In the genomic region with DNA sequence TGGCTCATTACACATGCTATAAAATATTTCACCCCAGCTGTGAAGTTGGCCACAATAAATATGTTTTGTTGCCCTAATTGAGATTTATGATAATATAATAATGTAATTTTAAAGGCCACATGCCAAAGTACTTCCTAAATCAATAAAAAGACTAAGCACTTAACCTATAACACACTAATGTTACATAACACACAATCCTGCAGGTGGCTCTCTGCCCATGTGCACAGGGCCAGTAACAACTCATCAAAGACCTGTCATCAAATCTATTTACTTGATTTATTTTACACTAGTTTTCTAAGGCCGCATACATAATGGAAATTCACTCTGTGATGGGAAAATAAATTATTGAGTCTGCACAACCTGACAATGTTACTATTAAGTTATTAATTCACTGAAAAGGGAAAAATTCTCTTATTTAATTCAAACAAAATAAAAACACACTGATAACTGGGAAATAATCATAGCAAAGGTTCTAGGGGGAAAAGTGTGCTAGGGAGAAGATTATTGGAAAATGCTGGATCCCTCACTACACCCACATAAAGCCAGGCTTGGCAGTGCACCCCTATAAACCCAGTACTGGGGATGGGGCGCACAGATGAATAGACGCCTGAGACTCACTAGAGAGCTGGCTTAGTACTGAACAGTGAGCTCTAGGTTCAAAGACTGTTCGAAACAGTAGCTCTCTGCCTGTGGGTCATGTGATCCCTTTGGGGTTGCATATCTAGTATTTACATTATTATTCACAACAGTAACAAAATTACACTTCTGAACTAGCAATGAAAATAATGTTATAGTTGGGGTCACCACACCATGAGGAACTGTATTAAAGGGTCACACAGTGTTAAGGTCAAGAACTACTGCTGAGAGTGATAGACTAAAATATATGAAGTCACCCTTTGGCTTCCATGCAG, we compare ENCODE assay signal across 27 mouse cellular contexts. TPM values are rescaled to one million over a fixed set of nuclear protein-coding genes. Genes with fewer than 3 reads are reported as not detected.
DNase-seq lines count a peak whose midpoint lies in the region; ATAC-seq and TF ChIP-seq lines count a peak whose summit lies in the region.
"Had no signal": no experiment of that assay in that cellular context is flagged by ENCODE, and none has a peak within 500 bp of the region (broad histone marks: within the 10 kb centered on the region; RNA-seq: fewer than 3 reads in every experiment).

No protein-coding gene starts in this region.

- no peak for TF ChIP-seq EP300 in liver, postnatal 0 days (IDR thresholded peaks at IDR 0.05; ENCODE audit: low read depth)

- H3K4me2 ChIP-seq in intestine, postnatal 0 days (replicated peaks; ENCODE audit: low read depth) = no peak overlapping the region
- no peak overlapping the region for H3K4me2 ChIP-seq in intestine, embryonic 15.5 days (replicated peaks)
- H3K4me2 ChIP-seq in liver, postnatal 0 days (ENCODE audit: low read depth, low read length) = no peak overlapping the region
- no peak overlapping the region for H3K4me2 ChIP-seq in liver, embryonic 11.5 days
- H3K4me2 ChIP-seq in forebrain, embryonic 15.5 days (replicated peaks) = no peak overlapping the region
- H3K4me2 ChIP-seq: embryonic facial prominence, embryonic 12.5 days; hindbrain, embryonic 12.5 days; limb, embryonic 12.5 days had no signal

- WGBS in intestine, postnatal 0 days = 79% methylated on average over 4 of the region's 4 CpGs
- 87% methylated on average over 4 of the region's 4 CpGs for WGBS in intestine, embryonic 15.5 days
- 85% methylated on average over 4 of the region's 4 CpGs for WGBS in liver, postnatal 0 days (ENCODE audit: insufficient replicate concordance)
- 88% methylated on average over 4 of the region's 4 CpGs for WGBS in liver, embryonic 11.5 days
- 87% methylated on average over 4 of the region's 4 CpGs for WGBS in forebrain, embryonic 15.5 days
- 90% methylated on average over 4 of the region's 4 CpGs for WGBS in embryonic facial prominence, embryonic 10.5 days

- H3K27me3 ChIP-seq in intestine, postnatal 0 days (replicated peaks; ENCODE audit: control insufficient read depth, insufficient read depth, low read length) = no peaks in the 10 kb centered on the region
- no peaks in the 10 kb centered on the region for H3K27me3 ChIP-seq in intestine, embryonic 15.5 days (replicated peaks)
- no peaks in the 10 kb centered on the region for H3K27me3 ChIP-seq in liver, postnatal 0 days (ENCODE audit: insufficient read depth, low read length)
- H3K27me3 ChIP-seq in liver, embryonic 11.5 days (replicated peaks; ENCODE audit: control insufficient read depth, insufficient read depth, low read length) = no peaks in the 10 kb centered on the region
- H3K27me3 ChIP-seq in forebrain, embryonic 15.5 days = no peaks in the 10 kb centered on the region
- H3K27me3 ChIP-seq in embryonic facial prominence, embryonic 10.5 days (replicated peaks; ENCODE audit: low read depth, poor library complexity, severe bottlenecking) = no peaks in the 10 kb centered on the region
- H3K27me3 ChIP-seq: embryonic facial prominence, embryonic 12.5 days; hindbrain, embryonic 12.5 days; limb, embryonic 12.5 days; Patski had no signal

- no peak for DNase-seq in liver, postnatal 0 days
- DNase-seq in liver, embryonic 11.5 days (ENCODE audit: low spot score) = no peak
- DNase-seq in MN1 (ENCODE audit: low spot score) = peak; percentile 42
- peak; percentile 49 for DNase-seq in fat pad, adult 2 months (ENCODE audit: extremely low read depth, low read depth, low spot score)
- no peak for DNase-seq in embryonic facial prominence, embryonic 10.5 days (ENCODE audit: low spot score)
- DNase-seq: adrenal gland, postnatal 36 days; gastrocnemius, postnatal 10 days; heart, adult 11 months; heart, postnatal 36 days; midbrain, embryonic 14.5 days; right cerebral cortex, adult 18-20 months; spleen, adult 18-20 months; thymus, postnatal 14 days had no signal

- peak; percentile 54; the same call in 1 of the 2 replicates for ATAC-seq in intestine, postnatal 0 days
- ATAC-seq in intestine, embryonic 15.5 days = no peak
- ATAC-seq in liver, postnatal 0 days = no peak
- no peak for ATAC-seq in liver, embryonic 11.5 days (replicated peaks; ENCODE audit: low FRiP score)
- no peak for ATAC-seq in forebrain, embryonic 15.5 days (replicated peaks)
- ATAC-seq: CD4-positive, CD25-positive, alpha-beta regulatory T cell, adult 4 months; hindbrain, postnatal 0 days; intestine, embryonic 16.5 days; lung, postnatal 0 days; Patski had no signal

- H3K27ac ChIP-seq in intestine, postnatal 0 days (ENCODE audit: low read depth, low read length) = no peak overlapping the region
- no peak overlapping the region for H3K27ac ChIP-seq in intestine, embryonic 15.5 days
- H3K27ac ChIP-seq in liver, postnatal 0 days (ENCODE audit: low read depth) = no peak overlapping the region
- H3K27ac ChIP-seq in liver, embryonic 11.5 days (ENCODE audit: low read depth, low read length) = no peak overlapping the region
- H3K27ac ChIP-seq in forebrain, embryonic 15.5 days (replicated peaks) = no peak overlapping the region
- H3K27ac ChIP-seq in embryonic facial prominence, embryonic 10.5 days (replicated peaks) = no peak overlapping the region
- H3K27ac ChIP-seq: embryonic facial prominence, embryonic 12.5 days; heart, embryonic 10.5 days; hindbrain, embryonic 12.5 days; hindbrain, postnatal 0 days; left cerebral cortex, adult 2 months; limb, embryonic 12.5 days; macrophage had no signal

- TF ChIP-seq CTCF in intestine, postnatal 0 days (IDR thresholded peaks at IDR 0.05; ENCODE audit: low read depth) = peak; percentile 25; the same call in 1 of the 2 replicates
- 0 out of 2 replicates have a peak, but pooled peaks have one; percentile 5 for TF ChIP-seq CTCF in liver, postnatal 0 days (IDR thresholded peaks at IDR 0.05; ENCODE audit: low read depth)

- H3K4me3 ChIP-seq in intestine, postnatal 0 days (ENCODE audit: low read depth, low read length) = no peak overlapping the region
- H3K4me3 ChIP-seq in intestine, embryonic 15.5 days (replicated peaks) = no peak overlapping the region
- no peak overlapping the region for H3K4me3 ChIP-seq in liver, postnatal 0 days (ENCODE audit: low read depth, low read length)
- H3K4me3 ChIP-seq in liver, embryonic 11.5 days (ENCODE audit: low read depth, low read length) = no peak overlapping the region
- no peak overlapping the region for H3K4me3 ChIP-seq in forebrain, embryonic 15.5 days
- no peak overlapping the region for H3K4me3 ChIP-seq in embryonic facial prominence, embryonic 10.5 days
- H3K4me3 ChIP-seq: embryonic facial prominence, embryonic 12.5 days; heart, embryonic 10.5 days; hindbrain, embryonic 12.5 days; left cerebral cortex, adult 2 months; limb, embryonic 12.5 days had no signal

- no peak overlapping the region for H3K9ac ChIP-seq in intestine, postnatal 0 days (ENCODE audit: low read depth, low read length)
- no peak overlapping the region for H3K9ac ChIP-seq in intestine, embryonic 15.5 days
- H3K9ac ChIP-seq in liver, postnatal 0 days (replicated peaks) = no peak overlapping the region
- H3K9ac ChIP-seq in liver, embryonic 11.5 days (ENCODE audit: low read depth, low read length) = no peak overlapping the region
- no peak overlapping the region for H3K9ac ChIP-seq in forebrain, embryonic 15.5 days (replicated peaks)
- H3K9ac ChIP-seq: embryonic facial prominence, embryonic 12.5 days; hindbrain, embryonic 12.5 days; limb, embryonic 12.5 days had no signal

- H3K36me3 ChIP-seq in intestine, postnatal 0 days (ENCODE audit: control insufficient read depth, insufficient read depth) = no peaks in the 10 kb centered on the region
- H3K36me3 ChIP-seq in intestine, embryonic 15.5 days = no peaks in the 10 kb centered on the region
- H3K36me3 ChIP-seq in liver, postnatal 0 days (replicated peaks; ENCODE audit: insufficient read depth, low read length) = no peaks in the 10 kb centered on the region
- H3K36me3 ChIP-seq in liver, embryonic 11.5 days (ENCODE audit: control insufficient read depth, insufficient read depth, low read length) = no peaks in the 10 kb centered on the region
- no peaks in the 10 kb centered on the region for H3K36me3 ChIP-seq in forebrain, embryonic 15.5 days
- H3K36me3 ChIP-seq in embryonic facial prominence, embryonic 10.5 days (replicated peaks) = no peaks in the 10 kb centered on the region
- H3K36me3 ChIP-seq: embryonic facial prominence, embryonic 12.5 days; heart, embryonic 10.5 days; hindbrain, embryonic 12.5 days; limb, embryonic 12.5 days had no signal

- 0 out of 2 replicates have a peak, but pooled peaks cover 3% of the 10 kb centered on the region for H3K4me1 ChIP-seq in intestine, postnatal 0 days (replicated peaks; ENCODE audit: control insufficient read depth, insufficient read depth, low read length)
- H3K4me1 ChIP-seq in intestine, embryonic 15.5 days (replicated peaks) = peaks cover 7% of the 10 kb centered on the region; the same call in 1 of the 2 replicates
- peaks cover 16% of the 10 kb centered on the region for H3K4me1 ChIP-seq in liver, postnatal 0 days (ENCODE audit: insufficient read depth)
- peaks cover 11% of the 10 kb centered on the region for H3K4me1 ChIP-seq in liver, embryonic 11.5 days (replicated peaks; ENCODE audit: control insufficient read depth, insufficient read depth, low read length)
- 0 out of 2 replicates have a peak, but pooled peaks cover 2% of the 10 kb centered on the region for H3K4me1 ChIP-seq in forebrain, embryonic 15.5 days
- H3K4me1 ChIP-seq in embryonic facial prominence, embryonic 10.5 days = peaks cover 28% of the 10 kb centered on the region

- no peaks in the 10 kb centered on the region for H3K9me3 ChIP-seq in intestine, postnatal 0 days (ENCODE audit: control insufficient read depth)
- H3K9me3 ChIP-seq in intestine, embryonic 15.5 days = no peaks in the 10 kb centered on the region
- no peaks in the 10 kb centered on the region for H3K9me3 ChIP-seq in liver, postnatal 0 days (ENCODE audit: low read length)
- no peaks in the 10 kb centered on the region for H3K9me3 ChIP-seq in liver, embryonic 11.5 days (ENCODE audit: control insufficient read depth, low read length)
- H3K9me3 ChIP-seq in forebrain, embryonic 15.5 days = no peaks in the 10 kb centered on the region
- H3K9me3 ChIP-seq in embryonic facial prominence, embryonic 10.5 days = no peaks in the 10 kb centered on the region
- H3K9me3 ChIP-seq: embryonic facial prominence, embryonic 12.5 days; heart, embryonic 10.5 days; hindbrain, embryonic 12.5 days; limb, embryonic 12.5 days had no signal

RNA-seq across cellular contexts. Expression of a gene that starts 23.0 kb away (rescaled TPM):
- 35.9 and 42.6 TPM in 2 replicates for polyA plus RNA-seq in intestine, postnatal 0 days (2015; fragmentation: Nextera tagmentation; extraction: Ambion mirVana)
- polyA plus RNA-seq in intestine, embryonic 15.5 days (2015; fragmentation: Nextera tagmentation; extraction: Ambion mirVana) = 52.8 and 53.1 TPM in 2 replicates
- 16.5 and 17.2 TPM in 2 replicates for polyA plus RNA-seq in liver, postnatal 0 days (2015; fragmentation: Nextera tagmentation; extraction: Ambion mirVana)
- 28.6 and 33.4 TPM in 2 replicates for polyA plus RNA-seq in liver, embryonic 11.5 days (2014; fragmentation: Nextera tagmentation; extraction: Ambion mirVana)
- polyA plus RNA-seq in forebrain, embryonic 15.5 days (2015; fragmentation: Nextera tagmentation; extraction: Ambion mirVana) = 141 and 146 TPM in 2 replicates
- 57.2 and 58.1 TPM in 2 replicates for polyA plus RNA-seq in embryonic facial prominence, embryonic 10.5 days (2016; fragmentation: Nextera tagmentation; extraction: Ambion mirVana)

Comparison
In these comparisons a context has a peak if more than half of its experiments do, and no peak if none do; other contexts are left out.
1. DNase-seq: peak in MN1 (single experiment) and fat pad, adult 2 months (single experiment); none in liver, postnatal 0 days (single experiment), liver, embryonic 11.5 days (single experiment) and embryonic facial prominence, embryonic 10.5 days (single experiment).